Mouse (Mus musculus): ENCODE data around the gene Olfr1036.
"Not testable (repeated sequence)": the region's sequence is repeated elsewhere in the genome, so short reads cannot be mapped to it uniquely, and the experiment has no call there.

Gene Olfr1036

GRCm38 (mm10) chr2:86073692-86074091 is at the start of gene Olfr1036:
Olfr1036 (plus strand) TSS chr2:86073992.
- not testable (repeated sequence) for DNase-seq (ENCODE audit: low spot score)

GRCm38 (mm10) chr2:86045561-86045960 is 28.2 kb upstream of the Olfr1036 start, which contains the start of gene Olfr1034:
Olfr1034 (plus strand) TSS chr2:86045861.
- DNase-seq (ENCODE audit: low spot score): no peak

- not testable (repeated sequence) for DNase-seq (ENCODE audit: low spot score)
These were observed 23.0 kb upstream of the Olfr1036 start for GRCm38 (mm10) chr2:86050777-86051176.

DNA sequence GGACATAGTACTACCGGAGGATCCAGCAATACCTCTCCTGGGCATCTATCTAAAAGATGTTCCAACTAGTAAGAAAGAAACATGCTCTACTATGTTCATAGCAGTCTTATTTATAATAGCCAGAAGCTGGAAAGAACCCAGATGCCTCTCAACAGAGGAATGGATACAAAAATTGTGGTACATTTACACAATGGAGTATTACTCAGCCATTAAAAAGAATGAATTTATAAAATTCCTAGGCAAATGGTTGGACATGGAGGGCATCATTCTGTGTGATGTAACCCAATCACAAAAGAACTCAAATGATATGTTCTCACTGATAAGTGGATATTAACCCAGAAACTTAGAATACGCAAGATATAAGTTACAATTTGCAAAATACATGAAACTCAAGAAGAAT is 10.0 kb upstream of the Olfr1036 start:
- DNase-seq (ENCODE audit: low spot score): not testable (repeated sequence)

DNA sequence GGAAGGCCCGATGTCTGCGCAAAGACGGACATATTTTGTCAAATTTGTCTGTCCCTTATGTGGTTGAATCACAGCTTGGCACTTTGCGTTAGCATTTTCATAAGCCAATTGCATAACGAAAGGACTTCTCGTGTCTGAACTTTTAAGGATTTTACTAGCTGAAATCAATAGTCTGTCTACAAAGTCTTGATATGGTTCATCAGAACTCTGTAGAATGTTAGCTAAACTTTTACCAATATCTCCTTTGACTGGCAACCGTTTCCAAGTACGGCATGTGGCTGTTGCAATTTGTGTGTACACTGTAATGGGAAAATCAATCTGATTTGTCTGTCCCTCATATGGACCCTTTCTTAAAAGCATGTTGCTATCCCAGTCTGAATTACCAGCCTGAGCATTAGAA is 3.6 kb upstream of the Olfr1036 start:
- no peak for DNase-seq (ENCODE audit: low spot score)

GRCm38 (mm10) chr2:86080478-86080877 is 6.7 kb downstream of the Olfr1036 start:
- DNase-seq (ENCODE audit: low spot score): not testable (repeated sequence)

- DNase-seq (ENCODE audit: low spot score): no peak
These were observed 13.5 kb downstream of the Olfr1036 start, which contains the start of gene Olfr1037 for GRCm38 (mm10) chr2:86087285-86087684. Olfr1037 (minus strand) TSS chr2:86087385.

All from layer of hippocampus, adult 9-10 months (tissue).